Mouse (Mus musculus) limb, embryonic 14.5 days (tissue): ENCODE measurements around the gene Foxe3. TPM values are rescaled to one million over a fixed set of nuclear protein-coding genes. Genes with fewer than 3 reads are reported as not detected.
"Not testable (repeated sequence)": the region's sequence is repeated elsewhere in the genome, so short reads cannot be mapped to it uniquely, and the experiment has no call there.

Experiments used
- ATAC-seq: fragments of 200-750 bp; cut with Nextera tagmentation; 2 replicates; pipeline ENCODE4 v1.8.0; 2017; ENCODE audit warnings: low read depth, moderate number of reproducible peaks, moderate TSS enrichment; ENCODE audit not compliant: low FRiP score
- DNase-seq: peaks from one replicate; pipeline ENCODE4 v3.0.0-alpha.2; 2015; ENCODE audit warnings: low spot score
- H3K27ac ChIP-seq: fragments of 300-500 bp; sonication (generic); replicated peaks from 2 replicates; pipeline ENCODE4 v1.5.1; 2014; ENCODE audit warnings: low read depth, mild to moderate bottlenecking, low read length, moderate library complexity, mixed read lengths
- H3K27me3 ChIP-seq: fragments of 300-500 bp; sonication (generic); 2 replicates; pipeline ENCODE4 v1.6.1; 2014; ENCODE audit warnings: low read length, mixed read lengths; ENCODE audit not compliant: control insufficient read depth, insufficient read depth
- H3K36me3 ChIP-seq: fragments of 300-500 bp; sonication (generic); 2 replicates; pipeline ENCODE4 v1.6.1; 2014; ENCODE audit warnings: mild to moderate bottlenecking, low read length, moderate library complexity, mixed read lengths; ENCODE audit not compliant: control insufficient read depth, insufficient read depth
- H3K4me1 ChIP-seq: fragments of 300-500 bp; sonication (generic); 2 replicates; pipeline ENCODE4 v1.6.1; 2014; ENCODE audit warnings: antibody characterized with exemption, low read length, mixed read lengths; ENCODE audit not compliant: control insufficient read depth, insufficient read depth
- H3K4me2 ChIP-seq: fragments of 300-500 bp; sonication (generic); replicated peaks from 2 replicates; pipeline ENCODE4 v1.6.1; 2014; ENCODE audit warnings: low read depth, mild to moderate bottlenecking, low read length, moderate library complexity; ENCODE audit not compliant: severe bottlenecking
- H3K4me3 ChIP-seq: fragments of 300-500 bp; sonication (generic); replicated peaks from 2 replicates; pipeline ENCODE4 v1.5.1; 2014; ENCODE audit warnings: low read length
- H3K9ac ChIP-seq: fragments of 300-500 bp; sonication (generic); 2 replicates; pipeline ENCODE4 v1.6.1; 2014; ENCODE audit warnings: mild to moderate bottlenecking, low read depth, low read length, moderate library complexity; ENCODE audit not compliant: severe bottlenecking
- H3K9me3 ChIP-seq: fragments of 300-500 bp; sonication (generic); 2 replicates; pipeline ENCODE4 v1.6.1; 2016; ENCODE audit warnings: low read length; ENCODE audit not compliant: control insufficient read depth
- POLR2A ChIP-seq: fragments of 200-500 bp; IDR thresholded peaks from 2 replicates; pipeline ENCODE4 v1.8.0; 2012; ENCODE audit warnings: inconsistent platforms, mild to moderate bottlenecking, moderate library complexity, borderline replicate concordance; ENCODE audit not compliant: insufficient read depth, insufficient read length; ENCODE audit errors: extremely low read depth
- WGBS: fragments of 180-500 bp; shearing (Covaris S2); extraction: QIAGEN DNeasy Blood & Tissue Kit; methylation state at CpG from one replicate; pipeline ENCODE4 v1.1.7; 2014; 5-methylcytosine and 5-hydroxymethylcytosine counted together
- polyA plus RNA-seq, 2 experiments: library from polyadenylated mRNA; depleted of rRNA in 1 of 2; stranded (reverse) in 1 of 2; unstranded in 1 of 2; fragments of >200 nt; fragmentation: Nextera tagmentation in 1 of 2; extraction: Ambion mirVana in 1 of 2; gene quantifications; 2 replicates each; pipeline versions ENCODE4 v1.2.1 to v1.2.3; 2012 to 2014

The Foxe3 gene
- polyA plus RNA-seq (2012; rRNA removed) (not detected in 2 replicates), polyA plus RNA-seq (2014; fragmentation: Nextera tagmentation; extraction: Ambion mirVana) (not detected in 2 replicates)

GRCm38 (mm10) chr4:114925917-114926312 is at the start of gene Foxe3:
Gene Foxe3 (minus strand): TSS chr4:114926013.
- H3K4me2 ChIP-seq, result peak within 1 kb of the TSS; percentile 66
- ATAC-seq (no peak), DNase-seq (no peak)
- TF ChIP-seq POLR2A, result no peak
- H3K9ac ChIP-seq, result peak within 1 kb of the TSS; percentile 36; the same call in 1 of the 2 replicates
- H3K27me3 ChIP-seq, result peaks cover 87% of the 10 kb centered on the region
- no peaks in the 10 kb centered on the region for H3K36me3 ChIP-seq
- H3K4me1 ChIP-seq, result no peaks in the 10 kb centered on the region
- WGBS, result 1% methylated on average over 20 of the region's 25 CpGs
- H3K27ac ChIP-seq, result no peak within 1 kb of the TSS
- H3K4me3 ChIP-seq, result peak within 1 kb of the TSS; percentile 43
- H3K9me3 ChIP-seq, result no peaks in the 10 kb centered on the region

- no peak for TF ChIP-seq POLR2A
- 89% methylated on average over 1 of the region's 1 CpGs for WGBS
- no peaks in the 10 kb centered on the region for H3K27me3 ChIP-seq
- no peak overlapping the region for H3K27ac ChIP-seq
- H3K4me1 ChIP-seq, result no peaks in the 10 kb centered on the region
- DNase-seq (no peak), ATAC-seq (no peak)
- H3K9ac ChIP-seq, result no peak overlapping the region
- peaks cover 8% of the 10 kb centered on the region for H3K36me3 ChIP-seq
- no peak overlapping the region for H3K4me2 ChIP-seq
- no peak overlapping the region for H3K4me3 ChIP-seq
- no peaks in the 10 kb centered on the region for H3K9me3 ChIP-seq
These were observed 47.5 kb upstream of the Foxe3 start for GRCm38 (mm10) chr4:114973229-114973740.

GRCm38 (mm10) chr4:114970736-114971135 is 44.9 kb upstream of the Foxe3 start:
- no peaks in the 10 kb centered on the region for H3K4me1 ChIP-seq
- DNase-seq, result no peak
- H3K27me3 ChIP-seq, result no peaks in the 10 kb centered on the region
- H3K4me3 ChIP-seq, result no peak overlapping the region
- peaks cover 25% of the 10 kb centered on the region for H3K36me3 ChIP-seq
- WGBS, result 96% methylated on average over 5 of the region's 5 CpGs
- no peak overlapping the region for H3K9ac ChIP-seq
- H3K4me2 ChIP-seq, result no peak overlapping the region
- H3K27ac ChIP-seq, result no peak overlapping the region
- no peak for ATAC-seq
- TF ChIP-seq POLR2A, result no peak
- H3K9me3 ChIP-seq, result no peaks in the 10 kb centered on the region

DNA sequence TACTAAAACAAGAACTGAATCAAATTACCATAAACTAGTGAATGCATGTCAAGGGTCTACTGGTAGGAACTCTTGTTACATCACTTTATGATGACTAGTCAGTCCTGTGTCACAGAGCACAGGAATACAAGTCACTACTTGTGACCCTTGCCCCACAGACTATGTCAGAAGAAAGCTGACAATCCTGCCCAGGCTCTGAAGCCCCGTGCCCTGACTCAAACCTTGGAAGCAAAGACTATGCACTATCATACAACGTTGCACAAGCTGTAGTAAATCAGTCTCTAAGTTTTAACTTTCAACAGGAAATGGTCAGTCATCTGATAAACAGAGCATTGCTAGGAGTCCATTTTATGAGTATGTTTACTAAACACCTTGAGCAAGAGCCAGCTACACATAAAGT is 35.1 kb upstream of the Foxe3 start:
- H3K36me3 ChIP-seq, result peaks cover 42% of the 10 kb centered on the region
- WGBS, result 82% methylated on average over 2 of the region's 2 CpGs

GRCm38 (mm10) chr4:114959533-114959932 is 33.7 kb upstream of the Foxe3 start:
- no peak for TF ChIP-seq POLR2A

More for the DNA sequence above, 35.1 kb upstream of the Foxe3 start:
- not testable (repeated sequence) for DNase-seq, H3K4me1 ChIP-seq, ATAC-seq, H3K9ac ChIP-seq, H3K27me3 ChIP-seq, H3K4me2 ChIP-seq, H3K27ac ChIP-seq, H3K9me3 ChIP-seq, H3K4me3 ChIP-seq

GRCm38 (mm10) chr4:114958786-114959185 is 33.0 kb upstream of the Foxe3 start:
- ATAC-seq (no peak), DNase-seq (no peak)
- H3K4me1 ChIP-seq, result no peaks in the 10 kb centered on the region
- no peak overlapping the region for H3K27ac ChIP-seq
- H3K9ac ChIP-seq, result no peak overlapping the region
- no peaks in the 10 kb centered on the region for H3K27me3 ChIP-seq
- WGBS, result 94% methylated on average over 4 of the region's 4 CpGs
- no peak for TF ChIP-seq POLR2A
- H3K36me3 ChIP-seq, result peaks cover 24% of the 10 kb centered on the region
- no peak overlapping the region for H3K4me3 ChIP-seq
- H3K9me3 ChIP-seq, result no peaks in the 10 kb centered on the region
- no peak overlapping the region for H3K4me2 ChIP-seq

More at GRCm38 (mm10) chr4:114959533-114959932, 33.7 kb upstream of the Foxe3 start:
- no peaks in the 10 kb centered on the region for H3K27me3 ChIP-seq
- peaks cover 29% of the 10 kb centered on the region for H3K36me3 ChIP-seq
- H3K27ac ChIP-seq, result no peak overlapping the region
- H3K4me3 ChIP-seq, result no peak overlapping the region
- H3K9ac ChIP-seq, result no peak overlapping the region
- no peaks in the 10 kb centered on the region for H3K9me3 ChIP-seq
- DNase-seq, result no peak
- H3K4me2 ChIP-seq, result no peak overlapping the region
- ATAC-seq, result no peak
- 81% methylated on average over 2 of the region's 2 CpGs for WGBS
- no peaks in the 10 kb centered on the region for H3K4me1 ChIP-seq
